Mouse (Mus musculus) heart, adult 2 months (tissue): ENCODE measurements around the gene Sypl. TPM values are rescaled to one million over a fixed set of nuclear protein-coding genes. Genes with fewer than 3 reads are reported as not detected.
A peak's percentile ranks its signal among the peaks of the same experiment; 100 is the strongest.

Experiments used
- DNase-seq, 2 experiments: peaks; one replicate each; pipeline ENCODE4 v3.0.0; 2021
- H3K27ac ChIP-seq: fragments of 200-600 bp; 2 replicates; pipeline ENCODE4 v1.8.1; 2022
- H3K27me3 ChIP-seq: fragments of 200-500 bp; 2 replicates; pipeline ENCODE4 v1.6.1; 2012; ENCODE audit warnings: mild to moderate bottlenecking, low read length, inconsistent platforms, mixed read lengths; ENCODE audit not compliant: control insufficient read depth, insufficient read depth
- H3K36me3 ChIP-seq: fragments of 200-500 bp; 2 replicates; pipeline ENCODE4 v1.6.1; 2012; ENCODE audit warnings: low read length, inconsistent platforms; ENCODE audit not compliant: control insufficient read depth, insufficient read depth
- H3K4me1 ChIP-seq: fragments of 200-500 bp; 2 replicates; pipeline ENCODE4 v1.6.1; 2011; ENCODE audit warnings: low read length; ENCODE audit not compliant: control insufficient read depth, insufficient read depth
- H3K4me3 ChIP-seq: fragments of 200-600 bp; 2 replicates; pipeline ENCODE4 v1.8.1; 2022
- H3K79me2 ChIP-seq: fragments of 200-500 bp; replicated peaks from 2 replicates; pipeline ENCODE4 v1.6.1; 2012; ENCODE audit warnings: mild to moderate bottlenecking, inconsistent platforms, low read length, moderate library complexity, mixed read lengths; ENCODE audit not compliant: control insufficient read depth, insufficient read depth
- H3K9ac ChIP-seq: fragments of 200-500 bp; 2 replicates; pipeline ENCODE4 v1.6.1; 2012; ENCODE audit warnings: low read depth, mild to moderate bottlenecking, control low read depth, inconsistent platforms, low read length, mixed read lengths
- CTCF ChIP-seq: fragments of 200-600 bp; IDR thresholded peaks from 2 replicates; pipeline ENCODE4 v1.8.1; 2022; ENCODE audit warnings: antibody characterized with exemption, mild to moderate bottlenecking, moderate library complexity
- EP300 ChIP-seq: fragments of 200-500 bp; IDR thresholded peaks from 2 replicates; pipeline ENCODE4 v1.6.1; 2011; ENCODE audit warnings: low read depth, low read length, control low read depth; ENCODE audit not compliant: insufficient read depth
- POLR2A ChIP-seq: fragments of 200-500 bp; IDR thresholded peaks from 2 replicates; pipeline ENCODE4 v1.6.1; 2011; ENCODE audit warnings: mild to moderate bottlenecking, low read depth, low read length, control low read depth; ENCODE audit not compliant: insufficient read depth
- WGBS: fragments of 180-500 bp; shearing (Covaris S2); methylation state at CpG from one replicate; pipeline ENCODE4 v1.1.7; 2018; 5-methylcytosine and 5-hydroxymethylcytosine counted together
- intact Hi-C: fragments of 180-260 bp; cut with DNase I; formaldehyde crosslinking; loops from one replicate; pipeline ENCODE4 v1.15.1; 2025
- polyA plus RNA-seq: library from polyadenylated mRNA; depleted of rRNA; stranded (reverse); fragments of >200 nt; gene quantifications from 2 replicates; pipeline ENCODE4 v1.2.3, GENCODE M21; 2012
- total RNA-seq, 2 experiments: library from RNA; stranded (reverse); gene quantifications; 2 replicates each; pipeline ENCODE4 v1.2.3; 2021

The Sypl gene
- total and polyA plus RNA-seq, 3 experiments = 75.7 to 85.5 (median 77.8) TPM

DNA sequence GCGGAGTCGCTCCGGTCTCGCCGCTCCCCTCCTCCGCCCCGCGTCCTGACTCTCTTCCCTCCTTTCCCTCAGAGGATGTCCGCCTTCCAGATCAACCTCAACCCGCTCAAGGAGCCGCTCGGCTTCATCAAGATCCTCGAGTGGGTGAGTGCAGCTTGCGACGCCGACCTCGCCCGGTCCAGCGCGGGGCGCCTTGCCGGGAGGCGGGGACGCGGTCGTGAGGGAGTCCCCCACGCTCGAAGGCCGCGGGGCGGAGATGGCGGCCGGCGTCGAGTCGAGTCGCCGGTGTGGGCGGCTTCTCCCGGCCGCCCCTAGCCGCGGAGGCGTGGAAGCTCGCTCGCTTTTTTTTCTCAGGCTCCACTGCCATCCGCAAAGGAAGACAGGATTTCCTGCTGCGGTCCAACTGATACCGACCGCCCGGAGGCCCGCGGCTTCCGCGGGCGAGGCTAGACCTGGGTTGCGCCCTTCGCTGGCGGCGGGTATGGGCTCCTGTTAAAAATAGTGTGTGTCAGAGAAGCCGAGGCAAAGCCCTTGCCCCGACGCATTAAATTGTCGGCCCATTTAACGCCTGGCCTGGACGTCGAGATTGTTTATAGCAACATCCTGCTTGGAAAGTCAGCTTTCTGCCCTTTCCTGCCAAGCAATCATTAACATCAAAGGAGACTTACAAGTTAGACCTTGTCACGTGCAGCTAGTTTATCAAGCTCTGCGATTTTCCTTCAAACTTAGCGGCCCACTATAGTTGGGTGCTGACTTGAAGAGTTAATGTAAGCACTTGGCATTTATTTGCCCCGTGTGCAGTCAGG, 728 bp downstream of the Sypl start:
- WGBS = under 1% methylated on average over 71 of the region's 71 CpGs

DNA sequence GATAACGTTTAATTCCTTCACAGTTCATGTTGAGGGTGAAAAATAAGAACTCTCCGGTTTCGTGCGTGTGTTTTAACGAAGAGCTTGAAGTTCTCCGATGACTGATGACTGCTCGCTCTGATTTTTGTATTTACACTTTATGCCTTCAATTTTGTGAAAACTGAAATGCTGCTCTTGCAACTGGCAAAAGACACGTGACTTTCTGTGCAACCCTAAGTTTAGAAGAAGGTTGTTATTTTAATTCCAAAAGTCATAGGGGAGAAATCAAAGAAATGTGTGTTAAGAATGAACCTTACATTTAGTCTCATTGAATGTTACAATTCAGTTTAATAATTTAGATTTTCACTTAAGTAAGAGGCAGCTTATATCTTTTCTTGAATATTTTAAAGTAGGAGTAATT, 1.3 kb downstream of the Sypl start:
- TF ChIP-seq POLR2A (no peak), EP300 (no peak), CTCF (no peak)
- Histone ChIP-seq H3K36me3 (peaks cover 38% of the 10 kb centered on the region), H3K79me2 (peaks cover 4% of the 10 kb centered on the region; the same call in 1 of the 2 replicates), H3K4me1 (peaks cover 5% of the 10 kb centered on the region), H3K27ac (peak overlapping the region; percentile 98), H3K9ac (peak overlapping the region; percentile 92), H3K4me3 (peak overlapping the region; percentile 70), H3K27me3 (no peaks in the 10 kb centered on the region)
- WGBS = 1% methylated on average over 8 of the region's 8 CpGs
- intact Hi-C loops = loop anchor here (5.0 kb wide), 2 partner anchors 192 to 573 kb away; partner anchors contain the start of gene Atxn7l1
- no peak for DNase-seq

More for the DNA sequence above, 728 bp downstream of the Sypl start:
- H3K79me2 ChIP-seq = peaks cover 4% of the 10 kb centered on the region; the same call in 1 of the 2 replicates
- H3K4me3 ChIP-seq = peak overlapping the region; percentile 70
- intact Hi-C loops = loop anchor here (5.0 kb wide), 5 partner anchors 58 to 572 kb away; partner anchors contain the start of gene Atxn7l1
- DNase-seq = peak in 1 of 2 experiments; percentile 95
- H3K27me3 ChIP-seq = no peaks in the 10 kb centered on the region
- H3K9ac ChIP-seq = peak overlapping the region; percentile 92
- TF ChIP-seq POLR2A (peak; percentile 84), EP300 (no peak; the same call in 1 of the 2 replicates)
- peaks cover 32% of the 10 kb centered on the region for H3K36me3 ChIP-seq
- peak overlapping the region; percentile 98 for H3K27ac ChIP-seq
- peaks cover 5% of the 10 kb centered on the region for H3K4me1 ChIP-seq

DNA sequence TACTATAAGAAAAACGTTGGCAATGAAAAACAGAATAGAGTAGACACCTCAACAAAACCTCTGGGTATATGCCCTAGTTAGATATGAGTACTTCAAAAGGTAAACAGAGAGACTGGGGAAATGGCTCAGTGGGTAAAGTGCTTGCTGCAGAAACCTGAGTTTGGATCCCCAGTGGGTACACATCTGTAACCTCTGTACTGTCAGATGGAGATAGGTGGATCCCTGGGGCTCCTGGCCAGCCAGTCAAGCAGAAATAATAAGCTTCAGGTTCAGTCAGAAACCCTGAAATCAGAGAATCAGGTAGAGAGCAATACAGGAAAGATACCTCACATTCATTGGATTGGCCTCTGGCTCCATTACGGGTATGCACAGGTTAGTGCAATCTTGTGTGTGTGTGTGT, 3.5 kb downstream of the Sypl start:
- Histone ChIP-seq H3K27me3 (no peaks in the 10 kb centered on the region), H3K4me1 (peaks cover 10% of the 10 kb centered on the region), H3K36me3 (peaks cover 51% of the 10 kb centered on the region), H3K79me2 (peaks cover 7% of the 10 kb centered on the region), H3K4me3 (no peak overlapping the region), H3K27ac (no peak overlapping the region), H3K9ac (no peak overlapping the region)
- TF ChIP-seq POLR2A (no peak), CTCF (no peak), EP300 (no peak)
- WGBS = 57% methylated on average over 2 of the region's 2 CpGs
- DNase-seq = no peak
- intact Hi-C loops = loop anchor here (5.0 kb wide), 2 partner anchors 190 to 575 kb away; partner anchors contain the start of gene Atxn7l1

DNA sequence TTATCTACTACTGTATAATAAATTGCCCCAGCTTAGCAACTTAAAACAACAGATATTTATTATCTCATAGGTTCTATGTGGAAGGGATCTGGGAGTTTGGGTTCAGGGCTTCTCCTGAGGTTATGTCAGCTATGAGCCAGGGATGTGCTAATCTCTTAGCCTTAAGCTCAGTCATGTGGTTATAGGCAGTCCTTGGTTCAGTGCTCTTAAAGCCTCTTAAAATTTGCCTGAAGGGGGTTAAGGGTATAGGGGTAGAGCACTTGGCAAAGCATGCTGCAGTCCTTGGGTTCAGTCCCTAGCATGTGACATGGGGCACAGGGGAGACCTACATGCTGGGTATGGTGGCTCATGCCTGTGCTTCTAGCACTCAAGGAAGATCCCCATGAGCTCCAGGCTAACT, 8.4 kb downstream of the Sypl start:
- no peak overlapping the region for H3K27ac ChIP-seq
- no peak overlapping the region for H3K4me3 ChIP-seq
- no peak overlapping the region for H3K9ac ChIP-seq
- TF ChIP-seq POLR2A = no peak
- TF ChIP-seq EP300 = no peak
- TF ChIP-seq CTCF = no peak
- peaks cover 48% of the 10 kb centered on the region for H3K36me3 ChIP-seq
- no peak for DNase-seq
- H3K79me2 ChIP-seq = peaks cover 5% of the 10 kb centered on the region
- no peaks in the 10 kb centered on the region for H3K27me3 ChIP-seq
- H3K4me1 ChIP-seq = peaks cover 9% of the 10 kb centered on the region
- intact Hi-C loops = loop anchor here (5.0 kb wide), 1 partner anchor 45 kb away; no protein-coding TSS in a partner anchor

DNA sequence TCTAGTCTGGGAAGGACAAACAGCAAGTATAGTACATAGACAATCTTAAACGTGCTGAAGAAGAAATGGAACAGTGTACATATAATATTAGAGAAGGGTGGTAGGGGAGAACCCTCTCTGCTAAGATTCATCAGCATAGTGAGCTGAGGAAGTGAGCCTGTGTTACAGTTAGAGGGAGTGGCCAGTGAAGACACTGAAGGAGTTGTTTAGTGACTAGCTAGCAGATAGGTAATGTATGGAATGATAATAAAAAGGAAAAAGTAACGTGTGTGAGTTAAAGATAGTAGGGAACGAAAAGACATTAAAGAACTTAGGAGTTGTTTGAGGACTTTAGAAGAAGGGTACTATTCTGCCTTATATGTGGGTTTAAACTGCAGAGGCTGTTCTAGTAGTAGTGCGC, 10.2 kb downstream of the Sypl start:
- Histone ChIP-seq H3K79me2 (peaks cover 5% of the 10 kb centered on the region), H3K4me3 (no peak overlapping the region), H3K27ac (no peak overlapping the region), H3K9ac (no peak overlapping the region), H3K27me3 (no peaks in the 10 kb centered on the region), H3K36me3 (peaks cover 39% of the 10 kb centered on the region), H3K4me1 (peaks cover 7% of the 10 kb centered on the region)
- no peak for DNase-seq
- TF ChIP-seq POLR2A = no peak
- TF ChIP-seq EP300 = no peak
- intact Hi-C loops = loop anchor here (2.0 to 5.0 kb wide), 2 partner anchors 19 to 47 kb away; no protein-coding TSS in a partner anchor
- 64% methylated on average over 4 of the region's 4 CpGs for WGBS

DNA sequence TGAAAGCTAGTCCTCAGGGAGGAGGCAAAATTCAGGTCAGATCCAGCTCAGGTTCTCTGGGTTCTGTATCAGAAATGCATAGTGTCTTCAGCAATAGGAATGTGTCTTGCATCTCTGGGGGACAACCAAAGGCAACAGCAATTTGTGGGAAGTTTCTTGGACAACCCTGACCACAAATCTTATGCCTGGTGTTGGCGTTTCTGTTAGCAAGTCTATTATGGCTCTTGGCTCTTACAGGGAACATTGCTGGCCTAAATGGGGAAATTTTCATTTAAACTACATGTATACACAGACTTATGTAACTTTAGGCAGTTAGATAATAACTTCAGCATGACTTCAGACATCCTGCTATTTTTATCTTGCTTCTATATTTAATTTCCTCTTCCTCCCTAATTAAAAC, 18.6 kb downstream of the Sypl start:
- WGBS = 94% methylated on average over 1 of the region's 1 CpGs
- no peak overlapping the region for H3K4me3 ChIP-seq
- H3K79me2 ChIP-seq = no peaks in the 10 kb centered on the region
- H3K4me1 ChIP-seq = no peaks in the 10 kb centered on the region
- TF ChIP-seq POLR2A (no peak), EP300 (no peak), CTCF (no peak)
- intact Hi-C loops = no loop called here
- H3K9ac ChIP-seq = no peak overlapping the region
- H3K27ac ChIP-seq = no peak overlapping the region
- H3K27me3 ChIP-seq = no peaks in the 10 kb centered on the region
- peaks cover 31% of the 10 kb centered on the region for H3K36me3 ChIP-seq
- DNase-seq = no peak
